Mouse (Mus musculus) activated CD4-positive, CD25-positive, alpha-beta regulatory T cell, adult 4 months (primary cell): Measurements from ENCODE around the gene Tagln. TPM values are rescaled to one million over a fixed set of nuclear protein-coding genes. Genes with fewer than 3 reads are reported as not detected.

ENCODE experiments used
- ATAC-seq: one replicate; pipeline ENCODE4 v1.8.0; 2017
- polyA plus RNA-seq, 2 experiments: library from polyadenylated mRNA; unstranded; fragments of 100-300 nt; shearing (Covaris generic); gene quantifications; one replicate each; pipeline ENCODE4 v1.2.1; 2017

Gene Tagln
- polyA plus RNA-seq = 1 to 10 TPM in 1 of 2 experiments, under 1 TPM in 1; 0.66 to 1.1 TPM

- ATAC-seq = no peak
These were observed at the start of gene Tagln for GRCm38 (mm10) chr9:45935628-45936210. Gene Tagln (minus strand): TSS chr9:45936058.

- peak; percentile 41 for ATAC-seq
These were observed 49.3 kb upstream of the Tagln start for GRCm38 (mm10) chr9:45985229-45985567.

- ATAC-seq = peak; percentile 91
These were observed 48.8 kb upstream of the Tagln start for GRCm38 (mm10) chr9:45984409-45985228.

DNA sequence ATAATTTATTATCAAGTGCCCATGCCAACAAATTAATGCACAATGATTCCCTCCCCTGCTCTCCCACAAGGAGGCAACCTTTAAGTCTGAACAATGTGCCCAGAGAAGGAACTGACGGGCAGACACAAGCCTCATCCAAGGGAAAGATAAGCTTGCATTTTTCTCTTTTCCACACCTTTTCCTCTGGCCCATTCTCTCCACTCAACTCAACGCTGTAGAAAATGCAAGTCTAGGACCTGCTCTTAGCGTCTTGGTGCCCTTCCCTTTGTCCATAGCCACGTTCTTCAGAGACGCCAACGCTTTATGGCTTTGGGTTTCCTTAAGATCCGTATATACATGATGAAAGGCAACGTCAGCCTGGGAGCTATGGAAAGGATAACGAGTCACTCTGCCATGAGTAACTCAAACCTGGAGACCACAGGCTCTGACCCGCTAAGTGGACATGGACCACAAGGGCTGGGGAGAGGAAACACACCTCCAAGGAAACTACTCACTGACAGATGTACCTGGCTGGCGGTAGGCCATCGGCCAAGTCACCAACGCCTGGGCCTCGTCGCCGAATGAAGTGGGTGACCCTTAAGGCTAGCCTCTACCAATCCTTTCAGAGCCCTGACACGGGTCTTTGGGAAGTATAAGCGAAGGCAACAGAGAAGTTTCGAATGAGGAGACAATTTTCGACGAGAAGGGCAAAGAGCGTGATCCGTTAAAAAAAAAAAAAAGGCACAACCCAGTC, 48.0 kb upstream of the Tagln start:
- no peak for ATAC-seq

DNA sequence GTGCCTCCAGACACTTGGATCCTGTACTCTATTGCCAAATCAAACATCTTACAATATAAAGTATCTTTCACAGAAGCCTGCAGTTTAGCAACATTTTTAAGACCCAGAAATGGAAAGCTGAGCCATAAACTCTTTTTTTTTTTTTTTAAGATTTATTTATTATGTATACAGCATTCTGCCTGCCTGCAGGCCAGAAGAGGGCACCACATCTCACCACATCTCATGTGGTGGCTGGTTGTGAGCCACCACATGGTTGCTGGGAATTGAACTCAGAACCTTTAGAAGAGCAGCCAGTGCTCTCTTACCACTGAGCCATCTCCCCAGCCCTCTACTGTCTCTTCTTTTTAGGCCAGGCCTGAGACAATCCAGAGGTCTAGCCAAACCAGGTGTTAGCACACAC, 45.5 kb upstream of the Tagln start:
- no peak for ATAC-seq

DNA sequence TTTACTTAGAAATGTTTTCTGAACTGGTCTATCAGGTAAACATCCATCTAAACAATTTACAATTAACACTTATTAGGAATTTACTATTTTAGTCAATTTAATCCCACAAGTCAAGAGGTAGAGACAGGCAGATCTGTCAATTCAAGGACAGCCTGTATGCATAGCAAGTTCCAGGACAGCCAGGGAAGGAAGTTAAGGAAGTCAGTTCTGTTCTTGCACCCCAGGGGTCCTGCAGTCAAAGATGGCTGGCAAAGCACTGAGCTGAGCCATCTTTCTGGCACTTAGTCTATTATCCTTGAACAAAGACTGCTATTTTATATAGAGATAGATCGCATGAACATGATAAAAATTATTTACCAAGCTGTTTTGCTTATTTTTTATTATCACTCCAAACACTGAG, 44.8 kb upstream of the Tagln start:
- ATAC-seq = no peak

- no peak for ATAC-seq
These were observed 43.9 kb upstream of the Tagln start for GRCm38 (mm10) chr9:45979778-45980177.

DNA sequence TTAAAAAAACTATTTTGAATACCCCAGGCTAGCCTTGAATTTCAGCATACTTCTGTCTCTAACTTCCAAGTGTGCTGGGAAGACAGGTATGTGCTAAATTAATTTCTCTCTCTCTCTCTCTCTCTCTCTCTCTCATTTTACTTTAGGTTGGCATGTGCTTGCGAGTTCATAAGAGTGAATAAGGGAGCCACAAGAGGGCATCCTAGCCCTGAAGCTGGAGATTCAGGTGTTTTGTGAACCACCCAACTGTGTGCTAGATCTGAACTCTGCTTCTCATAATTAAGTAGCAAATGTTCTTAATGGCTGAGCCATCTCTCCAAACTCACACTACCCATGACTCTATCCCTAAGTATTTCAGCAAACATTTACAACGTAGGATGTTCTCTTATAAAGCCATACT, 41.0 kb upstream of the Tagln start:
- no peak for ATAC-seq

DNA sequence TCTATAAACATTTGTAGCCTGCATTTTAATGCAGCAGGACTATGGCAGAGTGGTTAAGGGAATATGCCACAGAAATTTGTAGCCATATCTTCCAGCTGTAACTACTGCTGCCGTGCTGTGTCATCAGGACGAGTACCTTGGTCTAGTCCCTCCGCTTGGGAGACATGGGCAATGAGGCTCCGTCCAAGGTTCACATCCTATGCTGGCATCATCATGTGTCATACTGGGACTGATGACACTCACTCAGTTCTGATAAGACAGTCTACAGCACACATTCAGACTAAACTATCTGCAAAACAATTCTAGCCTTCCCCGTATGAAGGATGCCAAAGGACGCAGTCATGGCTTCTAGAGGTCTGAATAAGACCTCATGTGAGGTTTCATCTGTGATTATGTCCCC, 27.7 kb upstream of the Tagln start:
- ATAC-seq = no peak

- ATAC-seq = no peak
These were observed 26.0 kb upstream of the Tagln start for GRCm38 (mm10) chr9:45961855-45962254.

GRCm38 (mm10) chr9:45959661-45960060, 23.8 kb upstream of the Tagln start:
- ATAC-seq = no peak

- ATAC-seq = no peak
These were observed 23.0 kb upstream of the Tagln start for GRCm38 (mm10) chr9:45958851-45959250.

DNA sequence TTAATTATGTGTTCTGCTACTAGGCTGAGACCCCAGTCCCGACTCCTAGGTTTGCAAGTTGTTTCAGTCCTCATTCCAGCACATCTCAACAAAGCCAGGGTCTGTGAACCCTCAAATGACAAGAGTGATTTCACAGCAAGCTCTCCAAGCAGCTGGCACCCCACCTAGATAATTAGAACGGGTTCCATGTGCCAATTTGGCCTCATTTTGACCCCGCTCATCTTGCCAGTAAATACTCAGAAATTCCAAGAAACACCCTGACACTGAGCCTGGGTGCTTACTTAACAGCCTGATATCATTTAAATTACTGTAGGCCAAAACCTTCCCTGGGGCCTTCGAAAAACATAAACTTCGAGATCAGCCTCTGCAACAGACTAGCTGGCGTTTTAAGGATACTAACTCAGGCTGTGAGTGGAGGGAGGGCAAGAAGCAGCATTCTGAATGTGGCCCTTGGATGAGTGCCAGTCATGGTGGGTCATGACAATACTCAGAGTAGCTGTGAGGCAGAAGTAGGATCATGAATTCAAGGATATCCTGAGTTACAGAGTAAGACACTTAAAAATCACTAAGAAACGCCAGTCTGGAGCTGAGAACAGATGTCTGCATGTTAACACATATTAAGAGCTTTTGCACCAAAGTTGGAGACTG, 22.3 kb upstream of the Tagln start:
- no peak for ATAC-seq

DNA sequence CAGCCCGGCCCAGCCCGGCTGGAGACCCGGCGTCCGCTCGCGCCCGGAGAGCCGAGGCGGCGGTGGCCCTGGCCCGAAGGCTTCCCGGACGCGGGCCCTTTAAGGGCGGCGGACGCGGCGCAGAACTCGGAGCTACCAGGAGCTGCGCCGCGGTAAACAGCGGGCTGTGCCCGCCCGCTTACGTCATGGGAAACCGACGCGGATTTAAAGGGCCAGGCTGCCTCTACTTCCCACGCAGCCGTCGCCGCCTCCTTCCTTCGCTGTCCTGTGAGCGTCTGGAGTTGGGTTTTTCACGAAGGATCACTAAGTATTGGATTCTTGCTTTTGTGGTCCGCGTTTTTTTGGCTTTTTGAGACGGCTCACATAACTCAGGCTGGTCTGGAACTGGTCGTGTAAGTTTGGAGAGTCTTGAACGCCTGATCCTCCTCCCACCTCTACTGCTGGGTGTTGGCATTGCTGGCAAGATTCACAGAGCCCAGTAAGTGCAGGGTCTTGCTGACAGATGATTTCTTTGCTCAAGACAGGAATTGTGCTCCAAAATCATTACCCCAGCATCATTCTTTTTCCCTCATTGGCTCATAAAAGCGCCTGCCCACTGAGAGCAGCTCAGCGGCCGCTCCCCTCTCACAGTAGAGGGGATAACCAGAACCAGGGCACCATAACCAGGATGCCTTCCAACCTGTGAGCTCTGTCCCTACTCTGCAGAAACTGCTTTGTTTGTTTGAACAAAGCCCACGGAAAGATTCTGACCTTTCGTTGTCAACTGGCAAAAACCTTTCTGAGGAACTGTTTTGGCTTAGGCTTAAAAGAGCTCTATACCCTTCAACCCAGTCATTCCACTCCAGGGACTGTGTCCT, 19.5 kb upstream of the Tagln start, which contains the start of gene Sidt2:
Gene Sidt2, minus strand, starts transcription at position 152 of the 857 bp plus-strand sequence.
- peak; percentile 91 for ATAC-seq

GRCm38 (mm10) chr9:45954294-45955106, 18.6 kb upstream of the Tagln start:
- peak; percentile 15 for ATAC-seq

GRCm38 (mm10) chr9:45953511-45954293, 17.8 kb upstream of the Tagln start:
- ATAC-seq = peak; percentile 11

- no peak for ATAC-seq
These were observed 17.0 kb upstream of the Tagln start for GRCm38 (mm10) chr9:45952890-45953289.

DNA sequence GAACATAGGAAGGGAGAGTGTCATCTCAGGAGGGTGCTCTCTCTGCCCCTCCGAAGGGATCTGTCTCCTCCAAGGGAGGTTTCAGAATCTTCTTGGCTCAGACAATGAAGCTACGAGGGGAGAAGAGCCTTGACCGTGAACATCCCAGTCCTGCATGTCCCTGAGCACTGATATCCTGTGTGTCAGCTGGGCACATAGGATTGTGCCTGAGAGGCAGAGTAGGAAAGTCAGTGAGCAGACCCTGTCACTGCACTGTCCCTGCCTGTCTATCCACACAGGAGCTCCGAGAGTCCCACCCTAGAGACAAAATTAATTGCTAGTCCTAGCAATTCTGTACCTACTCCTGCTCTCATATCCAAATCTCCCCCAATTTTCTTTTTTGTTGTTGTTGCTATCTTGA, 16.2 kb upstream of the Tagln start:
- no peak for ATAC-seq

GRCm38 (mm10) chr9:45946872-45947183, 11.0 kb upstream of the Tagln start:
- no peak for ATAC-seq

GRCm38 (mm10) chr9:45946182-45946871, 10.5 kb upstream of the Tagln start:
- no peak for ATAC-seq
